Mouse (Mus musculus): ENCODE data around the gene Fry. TPM values are rescaled to one million over a fixed set of nuclear protein-coding genes. Genes with fewer than 3 reads are reported as not detected.
A peak's percentile ranks its signal among the peaks of the same experiment; 100 is the strongest.

Gene Fry
- polyA plus RNA-seq, 1 experiment from 2014 or later, result 5.5 TPM

- no peaks in the 10 kb centered on the region for H3K36me3 ChIP-seq (ENCODE audit: insufficient read depth)
- DNase-seq (no peak), ATAC-seq (ENCODE audit: insufficient read depth) (no peak)
- H3K9me3 ChIP-seq (ENCODE audit: low read depth, low read length), result no peaks in the 10 kb centered on the region
- no peak overlapping the region for H3K4me3 ChIP-seq (ENCODE audit: low read depth, low read length)
- no peak overlapping the region for H3K27ac ChIP-seq (ENCODE audit: low read depth)
- no peak for TF ChIP-seq CTCF (IDR thresholded peaks at IDR 0.05; ENCODE audit: low read depth)
- no peaks in the 10 kb centered on the region for H3K4me1 ChIP-seq (ENCODE audit: insufficient read depth)
- H3K4me2 ChIP-seq, result peak overlapping the region; percentile 48; the same call in 1 of the 2 replicates
- no peak overlapping the region; the same call in 1 of the 2 replicates for H3K9ac ChIP-seq
- H3K27me3 ChIP-seq (ENCODE audit: insufficient read depth, low read length), result no peaks in the 10 kb centered on the region
- WGBS, result 32% methylated on average over 7 of the region's 7 CpGs
These were observed 89.6 kb downstream of the Fry start for GRCm38 (mm10) chr5:150208009-150208408.

DNA sequence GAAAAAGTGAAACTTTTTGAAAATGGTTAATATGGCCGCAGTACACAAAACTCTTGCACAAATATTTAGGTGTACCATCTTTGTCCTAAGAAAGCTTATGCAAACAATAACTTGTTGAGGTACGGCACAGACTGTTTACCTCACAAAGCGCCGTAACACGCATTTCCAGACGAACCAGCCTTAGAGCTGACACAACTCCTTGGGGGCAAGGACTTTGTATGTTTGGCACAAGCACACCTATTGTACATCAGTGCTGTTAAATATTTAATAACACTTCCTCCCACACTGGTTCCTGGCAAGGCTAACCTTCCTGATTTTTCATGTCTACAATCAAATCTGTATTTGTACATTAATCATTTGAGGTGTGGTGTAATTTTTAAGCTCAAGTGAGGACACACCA lies 95.6 kb downstream of the Fry start:
- TF ChIP-seq CTCF (IDR thresholded peaks at IDR 0.05; ENCODE audit: low read depth), result no peak
- Histone ChIP-seq H3K27ac (ENCODE audit: low read depth) (no peak overlapping the region), H3K4me1 (ENCODE audit: insufficient read depth) (no peaks in the 10 kb centered on the region), H3K9me3 (ENCODE audit: low read depth, low read length) (no peaks in the 10 kb centered on the region), H3K9ac (no peak overlapping the region), H3K36me3 (ENCODE audit: insufficient read depth) (no peaks in the 10 kb centered on the region), H3K4me2 (no peak overlapping the region), H3K27me3 (ENCODE audit: insufficient read depth, low read length) (no peaks in the 10 kb centered on the region), H3K4me3 (ENCODE audit: low read depth, low read length) (no peak overlapping the region)
- 57% methylated on average over 6 of the region's 6 CpGs for WGBS
- DNase-seq (no peak), ATAC-seq (ENCODE audit: insufficient read depth) (no peak)

DNA sequence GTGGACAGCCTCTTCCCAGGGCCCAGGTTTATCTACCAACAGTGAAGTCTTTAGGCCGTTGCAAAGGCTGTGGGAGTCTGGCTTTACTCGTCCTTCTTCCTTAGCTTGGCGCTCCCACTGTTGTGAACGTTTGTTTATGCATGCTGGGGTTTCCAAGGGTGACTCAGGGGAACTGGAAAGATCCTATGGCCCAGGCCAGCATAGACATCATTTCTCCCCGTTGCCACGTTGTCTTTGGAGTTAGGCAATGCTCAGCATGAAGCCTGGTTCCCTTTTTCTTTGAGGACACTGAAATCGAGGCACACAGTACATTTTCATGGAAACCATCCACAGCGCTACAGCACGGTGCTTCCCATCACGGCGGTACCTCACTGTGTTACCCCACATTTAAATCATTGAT lies 97.6 kb downstream of the Fry start:
- no peaks in the 10 kb centered on the region for H3K9me3 ChIP-seq (ENCODE audit: low read depth, low read length)
- H3K4me1 ChIP-seq (ENCODE audit: insufficient read depth), result no peaks in the 10 kb centered on the region
- no peak for TF ChIP-seq CTCF (IDR thresholded peaks at IDR 0.05; ENCODE audit: low read depth)
- no peak overlapping the region for H3K4me2 ChIP-seq
- no peak overlapping the region for H3K4me3 ChIP-seq (ENCODE audit: low read depth, low read length)
- DNase-seq (no peak), ATAC-seq (ENCODE audit: insufficient read depth) (no peak)
- no peak overlapping the region for H3K9ac ChIP-seq
- H3K27me3 ChIP-seq (ENCODE audit: insufficient read depth, low read length), result no peaks in the 10 kb centered on the region
- WGBS, result 58% methylated on average over 11 of the region's 11 CpGs
- H3K36me3 ChIP-seq (ENCODE audit: insufficient read depth), result no peaks in the 10 kb centered on the region
- no peak overlapping the region for H3K27ac ChIP-seq (ENCODE audit: low read depth)

DNA sequence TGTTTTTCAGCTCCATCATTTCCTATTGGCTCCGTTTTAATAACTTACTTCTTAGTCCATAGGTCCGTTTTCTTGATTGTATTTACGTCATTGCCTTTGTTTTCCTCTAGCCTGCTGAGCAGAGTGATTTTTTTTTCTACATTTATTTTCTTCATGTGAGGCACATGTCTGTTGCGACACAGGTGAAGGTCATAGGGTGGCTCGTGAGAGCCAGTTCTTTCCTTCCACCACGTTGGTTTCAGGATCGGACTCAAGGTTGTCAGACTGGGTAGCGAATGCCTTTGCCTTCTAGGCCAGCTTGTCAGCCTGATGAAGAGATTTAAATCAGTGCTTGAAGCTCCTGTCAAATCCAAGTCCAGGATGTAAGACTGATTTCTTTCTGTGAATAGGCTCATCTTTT lies 101.0 kb downstream of the Fry start:
- H3K4me3 ChIP-seq (ENCODE audit: low read depth, low read length), result no peak overlapping the region
- H3K9me3 ChIP-seq (ENCODE audit: low read depth, low read length), result no peaks in the 10 kb centered on the region
- H3K27me3 ChIP-seq (ENCODE audit: insufficient read depth, low read length), result no peaks in the 10 kb centered on the region
- H3K4me1 ChIP-seq (ENCODE audit: insufficient read depth), result no peaks in the 10 kb centered on the region
- H3K9ac ChIP-seq, result no peak overlapping the region
- 81% methylated on average over 8 of the region's 8 CpGs for WGBS
- no peak overlapping the region for H3K27ac ChIP-seq (ENCODE audit: low read depth)
- no peak overlapping the region for H3K4me2 ChIP-seq
- ATAC-seq (ENCODE audit: insufficient read depth) (no peak), DNase-seq (no peak)
- no peaks in the 10 kb centered on the region for H3K36me3 ChIP-seq (ENCODE audit: insufficient read depth)
- no peak for TF ChIP-seq CTCF (IDR thresholded peaks at IDR 0.05; ENCODE audit: low read depth)

GRCm38 (mm10) chr5:150220333-150220732 lies 101.9 kb downstream of the Fry start:
- no peak overlapping the region for H3K4me2 ChIP-seq

GRCm38 (mm10) chr5:150221806-150222205 lies 103.4 kb downstream of the Fry start:
- Histone ChIP-seq H3K36me3 (ENCODE audit: insufficient read depth) (no peaks in the 10 kb centered on the region), H3K4me2 (no peak overlapping the region), H3K27me3 (ENCODE audit: insufficient read depth, low read length) (no peaks in the 10 kb centered on the region), H3K27ac (ENCODE audit: low read depth) (no peak overlapping the region), H3K9ac (no peak overlapping the region), H3K9me3 (ENCODE audit: low read depth, low read length) (no peaks in the 10 kb centered on the region), H3K4me1 (ENCODE audit: insufficient read depth) (no peaks in the 10 kb centered on the region), H3K4me3 (ENCODE audit: low read depth, low read length) (no peak overlapping the region)
- TF ChIP-seq CTCF (IDR thresholded peaks at IDR 0.05; ENCODE audit: low read depth), result no peak
- ATAC-seq (ENCODE audit: insufficient read depth) (no peak), DNase-seq (no peak)
- WGBS, result 73% methylated on average over 6 of the region's 6 CpGs

More at GRCm38 (mm10) chr5:150220333-150220732, 101.9 kb downstream of the Fry start:
- Histone ChIP-seq H3K9ac (no peak overlapping the region), H3K27me3 (ENCODE audit: insufficient read depth, low read length) (no peaks in the 10 kb centered on the region), H3K4me1 (ENCODE audit: insufficient read depth) (no peaks in the 10 kb centered on the region), H3K27ac (ENCODE audit: low read depth) (no peak overlapping the region), H3K36me3 (ENCODE audit: insufficient read depth) (no peaks in the 10 kb centered on the region), H3K9me3 (ENCODE audit: low read depth, low read length) (no peaks in the 10 kb centered on the region), H3K4me3 (ENCODE audit: low read depth, low read length) (no peak overlapping the region)
- DNase-seq, result peak; percentile 66
- no peak for ATAC-seq (ENCODE audit: insufficient read depth)
- WGBS, result 33% methylated on average over 7 of the region's 7 CpGs
- peak; percentile 74 for TF ChIP-seq CTCF (IDR thresholded peaks at IDR 0.05; ENCODE audit: low read depth)

- H3K27me3 ChIP-seq (ENCODE audit: insufficient read depth, low read length), result no peaks in the 10 kb centered on the region
- H3K36me3 ChIP-seq (ENCODE audit: insufficient read depth), result no peaks in the 10 kb centered on the region
- WGBS, result 83% methylated on average over 10 of the region's 10 CpGs
- no peak overlapping the region for H3K4me2 ChIP-seq
- TF ChIP-seq CTCF (IDR thresholded peaks at IDR 0.05; ENCODE audit: low read depth), result no peak
- no peak overlapping the region for H3K4me3 ChIP-seq (ENCODE audit: low read depth, low read length)
- H3K27ac ChIP-seq (ENCODE audit: low read depth), result no peak overlapping the region
- ATAC-seq (ENCODE audit: insufficient read depth) (no peak), DNase-seq (no peak)
- H3K9me3 ChIP-seq (ENCODE audit: low read depth, low read length), result no peaks in the 10 kb centered on the region
- no peak overlapping the region for H3K9ac ChIP-seq
- H3K4me1 ChIP-seq (ENCODE audit: insufficient read depth), result no peaks in the 10 kb centered on the region
These were observed 105.2 kb downstream of the Fry start for GRCm38 (mm10) chr5:150223546-150224239.

Data from lung, embryonic 14.5 days (tissue).